Mouse (Mus musculus) stomach, postnatal 0 days (tissue): ENCODE measurements around the gene Zfp704.

Experiments
- CTCF ChIP-seq: IDR thresholded peaks from 2 replicates; pipeline ENCODE4 v1.5.1; 2016; ENCODE audit warnings: antibody characterized with exemption, low read depth, mild to moderate bottlenecking, moderate library complexity
- EP300 ChIP-seq: optimal IDR thresholded peaks from 2 replicates; pipeline ENCODE3; 2016; ENCODE audit warnings: antibody characterized with exemption

DNA sequence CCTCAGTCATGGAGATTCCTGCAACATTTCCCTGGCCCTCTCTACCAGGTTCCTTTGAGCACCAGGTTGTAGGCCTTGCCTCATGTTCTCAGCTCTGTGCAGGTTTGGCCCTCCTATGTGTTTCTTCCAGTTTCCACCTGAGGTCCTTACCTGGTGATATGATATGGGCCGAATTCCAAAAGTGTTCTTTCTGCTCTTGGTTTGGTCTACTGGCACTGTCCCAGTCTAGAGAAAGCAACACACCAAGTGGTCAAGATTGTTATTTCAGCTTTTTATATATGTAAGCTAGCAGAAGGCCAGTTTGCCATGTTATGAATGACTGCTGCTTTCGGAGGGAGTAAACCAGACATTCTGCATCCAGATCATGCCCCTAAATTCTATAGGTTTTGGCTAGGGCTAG lies 541 bp upstream of the Zfp704 start:
- no peak for TF ChIP-seq CTCF
- TF ChIP-seq EP300: no peak
